Mouse (Mus musculus) MEL (cell line): ENCODE data around the gene Klhl26. TPM values are rescaled to one million over a fixed set of nuclear protein-coding genes. Genes with fewer than 3 reads are reported as not detected.
A peak's percentile ranks its signal among the peaks of the same experiment; 100 is the strongest.

Source experiments
- DNase-seq: peaks from one replicate; pipeline ENCODE4 v3.0.0; 2011; ENCODE audit warnings: low read depth, low spot score
- H3K27ac ChIP-seq: 2 replicates; pipeline ENCODE4 v1.5.1; 2012; ENCODE audit warnings: low read depth, mild to moderate bottlenecking, control low read depth, low read length, moderate library complexity; ENCODE audit not compliant: control insufficient read depth
- H3K27me3 ChIP-seq, 2 experiments: fragments of 150-350 bp in 1 of 2; sonication (generic) in 1 of 2; 2 replicates each; pipeline ENCODE4 v1.6.1; 2012; ENCODE audit warnings: low read length in 2 of 2, mild to moderate bottlenecking in 2 of 2, improper control_type of control experiment in 1 of 2, moderate library complexity in 1 of 2; ENCODE audit not compliant: insufficient read depth in 2 of 2, control insufficient read depth in 1 of 2
- H3K36me3 ChIP-seq, 2 experiments: 2 replicates each; pipeline ENCODE4 v1.6.1; 2012 to 2014; ENCODE audit warnings: low read length in 2 of 2, improper control_type of control experiment in 1 of 2, inconsistent platforms in 1 of 2, mild to moderate bottlenecking in 1 of 2; ENCODE audit not compliant: insufficient read depth in 2 of 2, control insufficient read depth in 1 of 2
- H3K4me1 ChIP-seq, 2 experiments: fragments of 150-350 bp in 1 of 2; sonication (generic) in 1 of 2; 2 replicates each; pipeline ENCODE4 v1.6.1; 2012; ENCODE audit warnings: low read length in 2 of 2, improper control_type of control experiment in 1 of 2, mild to moderate bottlenecking in 1 of 2; ENCODE audit not compliant: insufficient read depth in 2 of 2, control insufficient read depth in 1 of 2
- H3K4me3 ChIP-seq, 2 experiments: fragments of 150-350 bp in 1 of 2; sonication (generic) in 1 of 2; 2 replicates each; pipeline ENCODE4 v1.5.1; 2012; ENCODE audit warnings: low read depth in 2 of 2, low read length in 2 of 2, mild to moderate bottlenecking in 2 of 2, moderate library complexity in 2 of 2, control low read depth in 1 of 2, improper control_type of control experiment in 1 of 2; ENCODE audit not compliant: control insufficient read depth in 1 of 2, insufficient read depth in 1 of 2
- H3K79me2 ChIP-seq: 2 replicates; pipeline ENCODE4 v1.6.1; 2012; ENCODE audit warnings: mild to moderate bottlenecking, low read length, moderate library complexity; ENCODE audit not compliant: control insufficient read depth, poor library complexity, insufficient read depth
- H3K9ac ChIP-seq: 2 replicates; pipeline ENCODE4 v1.6.1; 2012; ENCODE audit warnings: low read depth, mild to moderate bottlenecking, control low read depth, low read length, moderate library complexity; ENCODE audit not compliant: control insufficient read depth, poor library complexity, severe bottlenecking
- H3K9me3 ChIP-seq: fragments of 150-350 bp; sonication (generic); replicated peaks from 2 replicates; pipeline ENCODE4 v1.6.1; 2012; ENCODE audit warnings: mild to moderate bottlenecking, low read length, improper control_type of control experiment, moderate library complexity; ENCODE audit not compliant: insufficient read depth
- BHLHE40 ChIP-seq: IDR thresholded peaks from 2 replicates; pipeline ENCODE4 v1.6.1; 2012; ENCODE audit warnings: low read depth, mild to moderate bottlenecking, inconsistent platforms, low read length, improper control_type of control experiment, borderline replicate concordance
- ELF1 ChIP-seq: IDR thresholded peaks from 2 replicates; pipeline ENCODE4 v1.6.1; 2014; ENCODE audit warnings: low read depth, mild to moderate bottlenecking, inconsistent platforms, low read length, improper control_type of control experiment, moderate library complexity
- ETS1 ChIP-seq: IDR thresholded peaks from 2 replicates; pipeline ENCODE4 v1.6.1; 2012; ENCODE audit warnings: low read depth, mild to moderate bottlenecking, inconsistent platforms, low read length, improper control_type of control experiment, moderate library complexity
- GATA1 ChIP-seq: IDR thresholded peaks from 2 replicates; pipeline ENCODE4 v1.6.1; 2011; ENCODE audit warnings: low read depth, low read length, improper control_type of control experiment
- JUND ChIP-seq: IDR thresholded peaks from 2 replicates; pipeline ENCODE4 v1.6.1; 2011; ENCODE audit warnings: low read depth, mild to moderate bottlenecking, improper control_type of control experiment, low read length
- MXI1 ChIP-seq: IDR thresholded peaks from 2 replicates; pipeline ENCODE4 v1.6.1; 2011; ENCODE audit warnings: mild to moderate bottlenecking, low read depth, low read length, improper control_type of control experiment
- POLR2A ChIP-seq, 2 experiments: IDR thresholded peaks; 2 replicates each; pipeline ENCODE4 v1.6.1; 2011 to 2012; ENCODE audit warnings: low read length in 2 of 2, mild to moderate bottlenecking in 2 of 2, control low read depth in 1 of 2, improper control_type of control experiment in 1 of 2, low read depth in 1 of 2, moderate library complexity in 1 of 2; ENCODE audit not compliant: control insufficient read depth in 1 of 2, insufficient read depth in 1 of 2, poor library complexity in 1 of 2
- POLR2AphosphoS5 ChIP-seq: IDR thresholded peaks from 2 replicates; pipeline ENCODE4 v1.6.1; 2012; ENCODE audit warnings: low read depth, borderline replicate concordance, mild to moderate bottlenecking, inconsistent platforms, low read length, moderate library complexity, mixed read lengths
- RCOR1 ChIP-seq: IDR thresholded peaks from 2 replicates; pipeline ENCODE4 v1.6.1; 2012; ENCODE audit warnings: low read depth, mild to moderate bottlenecking, inconsistent platforms, low read length, improper control_type of control experiment
- SIN3A ChIP-seq: IDR thresholded peaks from 2 replicates; pipeline ENCODE4 v1.6.1; 2012; ENCODE audit warnings: low read length, improper control_type of control experiment, inconsistent platforms
- SMC3 ChIP-seq: IDR thresholded peaks from 2 replicates; pipeline ENCODE4 v1.6.1; 2011; ENCODE audit warnings: low read depth, low read length, improper control_type of control experiment
- TAL1 ChIP-seq: IDR thresholded peaks from 2 replicates; pipeline ENCODE4 v1.6.1; 2012; ENCODE audit warnings: mild to moderate bottlenecking, inconsistent platforms, low read length, moderate library complexity, mixed read lengths
- TBP ChIP-seq: IDR thresholded peaks from 2 replicates; pipeline ENCODE4 v1.8.0; 2011; ENCODE audit warnings: low read depth, low read length, improper control_type of control experiment
- TCF12 ChIP-seq: IDR thresholded peaks from 2 replicates; pipeline ENCODE4 v1.6.1; 2014; ENCODE audit warnings: low read depth, mild to moderate bottlenecking, inconsistent platforms, low read length, improper control_type of control experiment, moderate library complexity
- ZC3H11A ChIP-seq: IDR thresholded peaks from 2 replicates; pipeline ENCODE4 v1.6.1; 2012; ENCODE audit warnings: low read depth, mild to moderate bottlenecking, inconsistent platforms, low read length, improper control_type of control experiment
- ZKSCAN1 ChIP-seq: IDR thresholded peaks from 2 replicates; pipeline ENCODE4 v1.6.1; 2012; ENCODE audit warnings: low read depth, mild to moderate bottlenecking, inconsistent platforms, low read length, improper control_type of control experiment, moderate library complexity
- ZMIZ1 ChIP-seq: IDR thresholded peaks from 2 replicates; pipeline ENCODE4 v1.6.1; 2012; ENCODE audit warnings: low read depth, mild to moderate bottlenecking, inconsistent platforms, low read length, improper control_type of control experiment, moderate library complexity
- ZNF384 ChIP-seq: IDR thresholded peaks from 2 replicates; pipeline ENCODE4 v1.6.1; 2012; ENCODE audit warnings: low read depth, mild to moderate bottlenecking, inconsistent platforms, low read length, improper control_type of control experiment
- polyA plus RNA-seq, 2 experiments: library from polyadenylated mRNA; stranded (reverse) in 1 of 2; unstranded in 1 of 2; fragments of >175 nt in 1 of 2; fragments of >200 nt in 1 of 2; gene quantifications; 2 replicates each; pipeline versions ENCODE4 v1.2.1 to v1.2.4; 2012; ENCODE audit warnings: low replicate concordance in 2 of 2, low read depth in 1 of 2; ENCODE audit not compliant: insufficient read length in 2 of 2, insufficient read depth in 1 of 2, missing spikeins in 1 of 2
- total RNA-seq: library from RNA; depleted of rRNA; stranded (reverse); fragments of 300-350 nt; gene quantifications from 2 replicates; pipeline ENCODE4 v1.2.3, GENCODE M21; 2012

The Klhl26 gene
- total and polyA plus RNA-seq, 3 experiments = 8.0 to 11.4 TPM; not detected in 1

- peak overlapping the region; percentile 77 to 96 for H3K4me3 ChIP-seq
- H3K36me3 ChIP-seq = peaks cover 0 to 3% of the 10 kb centered on the region in 2 experiments; a peak in 1 of 4 replicates
- DNase-seq = peak; percentile 58
- H3K27ac ChIP-seq = peak overlapping the region; percentile 48; the same call in 1 of the 2 replicates
- no peaks in the 10 kb centered on the region for H3K9me3 ChIP-seq
- peaks cover 2 to 15% of the 10 kb centered on the region in 2 experiments; a peak in 3 of 4 replicates for H3K4me1 ChIP-seq
- no peak for TF ChIP-seq RCOR1
- TF ChIP-seq ETS1 = no peak
- TF ChIP-seq MXI1 = no peak
- TF ChIP-seq POLR2AphosphoS5 = no peak
- TF ChIP-seq ZNF384 = no peak
- TF ChIP-seq TCF12 = no peak
- no peak for TF ChIP-seq GATA1
- no peak for TF ChIP-seq ZKSCAN1
- TF ChIP-seq TAL1 = no peak
- TF ChIP-seq ZMIZ1 = no peak
- TF ChIP-seq ELF1 = no peak
- TF ChIP-seq JUND = no peak
- TF ChIP-seq SMC3 = no peak
- no peak for TF ChIP-seq ZC3H11A
- no peak for TF ChIP-seq BHLHE40
- no peaks in the 10 kb centered on the region for H3K27me3 ChIP-seq
- H3K9ac ChIP-seq = peak overlapping the region; percentile 88
- H3K79me2 ChIP-seq = peaks cover 17% of the 10 kb centered on the region
Observed at GRCm38 (mm10) chr8:70440246-70440645, 36.5 kb downstream of the Klhl26 start.

DNA sequence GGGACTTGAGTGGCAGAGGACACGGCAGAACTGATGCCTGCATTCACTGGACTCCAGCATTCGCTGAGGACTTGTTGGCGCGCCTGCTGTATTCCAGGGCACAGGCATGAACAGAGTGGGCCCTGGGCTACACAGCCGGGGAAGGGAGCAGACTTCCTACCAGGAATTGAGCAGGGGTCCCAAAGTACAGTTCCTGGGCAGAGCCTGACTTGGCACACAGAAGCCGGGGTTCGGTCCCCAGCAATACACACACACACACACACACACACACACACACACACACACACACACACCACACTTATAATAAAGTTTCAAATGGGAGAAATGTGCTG lies 37.0 kb downstream of the Klhl26 start:
- Histone ChIP-seq H3K4me3 (peak overlapping the region; percentile 77 to 96), H3K4me1 (peaks cover 2 to 15% of the 10 kb centered on the region in 2 experiments; a peak in 3 of 4 replicates), H3K36me3 (peaks cover 0 to 3% of the 10 kb centered on the region in 2 experiments; a peak in 1 of 4 replicates)
- DNase-seq = no peak
- TF ChIP-seq TBP (peak; percentile 61), POLR2A (IDR thresholded peaks at IDR 0.05; ENCODE audit: control insufficient read depth in 1 of 2, insufficient read depth in 1 of 2, low read depth in 1 of 2, low read length in 2 of 2, poor library complexity in 1 of 2) (peak; percentile 83 to 95; a peak in 3 of 4 replicates), SIN3A (peak; percentile 11), ETS1 (no peak), ZMIZ1 (peak; percentile 86)
- TF ChIP-seq, all 39 proteins: peak for 4
- no peaks in the 10 kb centered on the region for H3K27me3 ChIP-seq
- H3K27ac ChIP-seq = peak overlapping the region; percentile 48
- H3K9me3 ChIP-seq = no peaks in the 10 kb centered on the region
- H3K9ac ChIP-seq = peak overlapping the region; percentile 88
- H3K79me2 ChIP-seq = peaks cover 17% of the 10 kb centered on the region
